ENCODE assay signal across 29 mouse cellular contexts in the genomic region with DNA sequence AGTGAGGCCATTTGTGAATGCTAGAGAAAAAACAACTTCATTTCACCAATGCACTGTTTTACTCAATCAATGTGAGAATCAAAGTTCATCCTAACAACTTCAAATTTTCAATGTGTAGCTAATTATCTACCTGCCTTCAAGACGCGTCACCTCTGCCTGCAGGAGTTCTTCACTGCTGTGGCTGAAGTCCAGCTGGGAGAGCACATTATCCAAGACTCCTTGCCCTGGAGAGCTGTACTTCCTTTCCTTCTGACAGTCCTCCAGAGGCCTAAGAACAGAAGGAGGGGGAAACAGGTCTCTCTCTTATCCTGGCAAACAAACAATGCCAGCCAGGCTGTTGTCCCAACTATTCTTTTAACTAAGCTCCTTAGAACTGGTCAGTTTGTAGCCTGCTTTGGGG. TPM values are rescaled to one million over a fixed set of nuclear protein-coding genes. Genes with fewer than 3 reads are reported as not detected.
DNase-seq lines count a peak whose midpoint lies in the region; ATAC-seq lines count a peak whose summit lies in the region.
"Had no signal": no experiment of that assay in that cellular context is flagged by ENCODE, and none has a peak within 500 bp of the region (broad histone marks: within the 10 kb centered on the region; RNA-seq: fewer than 3 reads in every experiment).

No protein-coding gene starts in this region.

- ATAC-seq in kidney, embryonic 14.5 days (ENCODE audit: low FRiP score, low TSS enrichment) = no peak
- peak; percentile 90 for ATAC-seq in intestine, embryonic 16.5 days
- no peak for ATAC-seq in kidney, embryonic 16.5 days (ENCODE audit: low FRiP score, low TSS enrichment)
- no peak for ATAC-seq in cerebellum, adult (ENCODE audit: insufficient number of reproducible peaks, low FRiP score, low TSS enrichment)
- ATAC-seq: forebrain, embryonic 16.5 days; Patski had no signal

- H3K4me1 ChIP-seq in kidney, embryonic 14.5 days (ENCODE audit: control insufficient read depth, insufficient read depth, low read length) = no peaks in the 10 kb centered on the region
- no peaks in the 10 kb centered on the region for H3K4me1 ChIP-seq in intestine, embryonic 16.5 days (ENCODE audit: control insufficient read depth, insufficient read depth, low read length)
- H3K4me1 ChIP-seq in kidney, embryonic 16.5 days (ENCODE audit: insufficient read depth, low read length) = no peaks in the 10 kb centered on the region
- H3K4me1 ChIP-seq: embryonic facial prominence, embryonic 12.5 days; hindbrain, embryonic 13.5 days; limb, embryonic 12.5 days; megakaryocyte, embryonic 14.5 days; midbrain, embryonic 12.5 days; neural tube, embryonic 12.5 days had no signal

- no peak overlapping the region for H3K27ac ChIP-seq in kidney, embryonic 14.5 days (ENCODE audit: low read depth, low read length)
- H3K27ac ChIP-seq in intestine, embryonic 16.5 days (ENCODE audit: low read length) = peak overlapping the region; percentile 75
- H3K27ac ChIP-seq in kidney, embryonic 16.5 days (ENCODE audit: low read length) = peak overlapping the region; percentile 5; the same call in 1 of the 2 replicates
- H3K27ac ChIP-seq: embryonic facial prominence, embryonic 12.5 days; gastrocnemius, adult 2 months; hindbrain, embryonic 13.5 days; limb, embryonic 12.5 days; midbrain, embryonic 12.5 days; neural tube, embryonic 12.5 days had no signal

- H3K4me2 ChIP-seq in kidney, embryonic 14.5 days (replicated peaks; ENCODE audit: low read depth, low read length) = no peak overlapping the region
- no peak overlapping the region for H3K4me2 ChIP-seq in intestine, embryonic 16.5 days (ENCODE audit: low read depth, low read length)
- H3K4me2 ChIP-seq in kidney, embryonic 16.5 days (replicated peaks; ENCODE audit: low read depth, low read length) = no peak overlapping the region
- H3K4me2 ChIP-seq: embryonic facial prominence, embryonic 12.5 days; hindbrain, embryonic 13.5 days; limb, embryonic 12.5 days; liver, embryonic 11.5 days; midbrain, embryonic 12.5 days; neural tube, embryonic 12.5 days had no signal

- H3K27me3 ChIP-seq in kidney, embryonic 14.5 days (ENCODE audit: control insufficient read depth, insufficient read depth, low read length) = no peaks in the 10 kb centered on the region
- no peaks in the 10 kb centered on the region for H3K27me3 ChIP-seq in intestine, embryonic 16.5 days (replicated peaks; ENCODE audit: control insufficient read depth, insufficient read depth, low read length)
- H3K27me3 ChIP-seq in kidney, embryonic 16.5 days (ENCODE audit: insufficient read depth, low read length) = no peaks in the 10 kb centered on the region
- H3K27me3 ChIP-seq: embryonic facial prominence, embryonic 12.5 days; hindbrain, embryonic 13.5 days; limb, embryonic 12.5 days; megakaryocyte, embryonic 14.5 days; midbrain, embryonic 12.5 days; neural tube, embryonic 12.5 days; Patski had no signal

- H3K36me3 ChIP-seq in kidney, embryonic 14.5 days (ENCODE audit: control insufficient read depth, insufficient read depth, low read length) = peaks cover 16% of the 10 kb centered on the region; the same call in 1 of the 2 replicates
- H3K36me3 ChIP-seq in intestine, embryonic 16.5 days (ENCODE audit: control insufficient read depth, insufficient read depth, low read length) = no peaks in the 10 kb centered on the region
- H3K36me3 ChIP-seq in kidney, embryonic 16.5 days (ENCODE audit: insufficient read depth, low read length) = peaks cover 17% of the 10 kb centered on the region; the same call in 1 of the 2 replicates

- H3K9ac ChIP-seq in kidney, embryonic 14.5 days (ENCODE audit: low read depth, low read length) = no peak overlapping the region
- H3K9ac ChIP-seq in intestine, embryonic 16.5 days (ENCODE audit: low read depth, low read length) = no peak overlapping the region
- H3K9ac ChIP-seq in kidney, embryonic 16.5 days (replicated peaks; ENCODE audit: low read length) = no peak overlapping the region
- H3K9ac ChIP-seq: embryonic facial prominence, embryonic 12.5 days; hindbrain, embryonic 13.5 days; limb, embryonic 12.5 days; midbrain, embryonic 12.5 days; neural tube, embryonic 12.5 days had no signal

- H3K9me3 ChIP-seq in kidney, embryonic 14.5 days (ENCODE audit: control insufficient read depth, low read length) = no peaks in the 10 kb centered on the region
- H3K9me3 ChIP-seq in intestine, embryonic 16.5 days (ENCODE audit: control insufficient read depth, low read length) = no peaks in the 10 kb centered on the region
- H3K9me3 ChIP-seq in kidney, embryonic 16.5 days (ENCODE audit: low read length) = no peaks in the 10 kb centered on the region
- H3K9me3 ChIP-seq: embryonic facial prominence, embryonic 12.5 days; hindbrain, embryonic 13.5 days; limb, embryonic 12.5 days; megakaryocyte, embryonic 14.5 days; midbrain, embryonic 12.5 days; neural tube, embryonic 12.5 days had no signal

- WGBS in kidney, embryonic 14.5 days = 94% methylated on average over 2 of the region's 2 CpGs
- 59% methylated on average over 2 of the region's 2 CpGs for WGBS in intestine, embryonic 16.5 days
- 82% methylated on average over 2 of the region's 2 CpGs for WGBS in kidney, embryonic 16.5 days

- DNase-seq in kidney, adult 11 months = peak; percentile 62
- DNase-seq in kidney, postnatal 36 days = peak; percentile 72 to 74
- no peak for DNase-seq in thymus, postnatal 25 days
- DNase-seq in thymus, postnatal 36 days = no peak
- DNase-seq: adrenal gland, postnatal 10 days; cerebellum, adult 11 months; cerebellum, adult 9-10 months; cerebellum, postnatal 36 days; gastrocnemius, adult 2 months; gastrocnemius, postnatal 36 days; heart, postnatal 14 days; layer of hippocampus, adult 9-11 months; lung, postnatal 4 days; right cerebral cortex, adult 18-20 months; thymus, adult 2 months had no signal

- H3K4me3 ChIP-seq in kidney, embryonic 14.5 days (ENCODE audit: low read length) = no peak overlapping the region
- H3K4me3 ChIP-seq in intestine, embryonic 16.5 days (ENCODE audit: low read length) = no peak overlapping the region
- H3K4me3 ChIP-seq in kidney, embryonic 16.5 days (ENCODE audit: low read length) = no peak overlapping the region
- H3K4me3 ChIP-seq: embryonic facial prominence, embryonic 12.5 days; gastrocnemius, adult 2 months; hindbrain, embryonic 13.5 days; limb, embryonic 12.5 days; megakaryocyte, embryonic 14.5 days; midbrain, embryonic 12.5 days; myocyte; neural tube, embryonic 12.5 days had no signal

RNA-seq across cellular contexts. Expression of a gene that starts 24.9 kb away (rescaled TPM):
- polyA plus RNA-seq in kidney, embryonic 14.5 days (2014; fragmentation: Nextera tagmentation; extraction: Ambion mirVana) = 197 and 249 TPM in 2 replicates
- polyA plus RNA-seq in intestine, embryonic 16.5 days (2015; fragmentation: Nextera tagmentation; extraction: Ambion mirVana) = 175 and 183 TPM in 2 replicates
- polyA plus RNA-seq in kidney, embryonic 16.5 days (2015; fragmentation: Nextera tagmentation; extraction: Ambion mirVana) = 171 and 179 TPM in 2 replicates

RNA-seq across cellular contexts. Expression of a gene that starts 25.1 kb away (rescaled TPM):
- polyA plus RNA-seq in kidney, embryonic 14.5 days (2014; fragmentation: Nextera tagmentation; extraction: Ambion mirVana) = 49.4 and 51.7 TPM in 2 replicates
- 42.7 and 43.2 TPM in 2 replicates for polyA plus RNA-seq in intestine, embryonic 16.5 days (2015; fragmentation: Nextera tagmentation; extraction: Ambion mirVana)
- polyA plus RNA-seq in kidney, embryonic 16.5 days (2015; fragmentation: Nextera tagmentation; extraction: Ambion mirVana) = 56.5 and 60.6 TPM in 2 replicates

Comparison
In these comparisons a context has a peak if more than half of its experiments do, and no peak if none do; other contexts are left out.
1. DNase-seq: peak in kidney, adult 11 months (single experiment) and kidney, postnatal 36 days (2 of 2); none in thymus, postnatal 25 days (single experiment) and thymus, postnatal 36 days (0 of 2).